Mouse (Mus musculus) embryo, embryonic 11.5 days (tissue): ENCODE results near the gene Trak2.
"Not testable (repeated sequence)": the region's sequence is repeated elsewhere in the genome, so short reads cannot be mapped to it uniquely, and the experiment has no call there.

Experiments
- DNase-seq: peaks from one replicate; pipeline ENCODE4 v3.0.0-alpha.2; 2012; ENCODE audit warnings: low read depth, low spot score

Trak2 gene

DNA sequence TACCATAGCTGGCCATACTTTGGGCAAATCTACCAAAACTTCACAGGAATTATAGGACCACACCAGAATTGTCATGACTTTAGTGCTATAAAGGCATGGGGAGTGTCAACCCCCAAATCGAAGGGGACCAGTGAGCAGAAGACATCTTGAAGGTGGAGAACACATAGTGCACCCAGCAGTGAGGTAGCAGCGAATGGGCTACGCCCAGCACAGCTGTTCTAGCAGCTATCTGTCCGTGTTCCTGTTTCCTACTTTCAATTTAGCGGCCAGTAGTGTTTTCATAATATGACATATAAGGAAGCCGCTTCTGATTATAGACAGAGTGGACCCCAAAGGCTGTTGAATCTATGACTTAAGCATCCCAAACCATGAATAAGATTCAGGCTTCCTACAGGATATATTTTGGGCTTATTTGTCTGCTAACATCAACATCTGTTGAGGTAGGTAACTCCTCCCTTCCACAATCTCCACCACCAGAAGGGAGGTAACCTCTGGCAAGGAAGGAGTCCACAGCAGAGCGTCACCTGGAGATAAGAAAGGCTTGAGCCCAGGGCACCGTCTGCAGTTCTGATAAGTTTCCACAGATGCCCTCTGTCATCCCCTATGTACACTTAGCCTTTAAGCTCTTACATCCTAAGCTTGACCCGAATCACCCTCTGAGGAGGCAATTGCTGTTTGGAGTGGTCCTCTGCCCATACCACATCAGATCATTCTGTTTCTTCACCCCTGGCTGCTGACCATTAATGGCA lies 19.4 kb downstream of the Trak2 start:
- no peak for DNase-seq

DNA sequence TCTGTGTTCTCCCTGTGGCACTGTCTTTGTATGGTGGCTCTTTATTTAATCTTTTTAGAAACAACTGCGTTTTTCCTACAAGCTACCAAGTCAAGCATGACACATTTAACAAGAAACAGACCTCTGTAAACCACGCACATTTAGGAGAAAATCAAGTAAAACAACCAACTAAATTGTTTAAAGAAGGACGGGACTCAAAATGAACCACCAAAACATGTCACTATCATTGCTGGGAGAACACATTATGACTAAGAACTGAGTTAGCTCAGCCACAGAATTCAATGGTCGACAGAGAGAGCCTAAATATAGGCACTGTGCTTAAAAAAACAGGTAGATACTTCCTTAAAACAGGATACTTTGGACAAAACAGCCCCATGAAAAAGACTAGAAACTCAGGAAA lies 20.2 kb downstream of the Trak2 start:
- DNase-seq, result no peak

- no peak for DNase-seq
These were observed 20.7 kb downstream of the Trak2 start for GRCm38 (mm10) chr1:58952526-58952925.

DNA sequence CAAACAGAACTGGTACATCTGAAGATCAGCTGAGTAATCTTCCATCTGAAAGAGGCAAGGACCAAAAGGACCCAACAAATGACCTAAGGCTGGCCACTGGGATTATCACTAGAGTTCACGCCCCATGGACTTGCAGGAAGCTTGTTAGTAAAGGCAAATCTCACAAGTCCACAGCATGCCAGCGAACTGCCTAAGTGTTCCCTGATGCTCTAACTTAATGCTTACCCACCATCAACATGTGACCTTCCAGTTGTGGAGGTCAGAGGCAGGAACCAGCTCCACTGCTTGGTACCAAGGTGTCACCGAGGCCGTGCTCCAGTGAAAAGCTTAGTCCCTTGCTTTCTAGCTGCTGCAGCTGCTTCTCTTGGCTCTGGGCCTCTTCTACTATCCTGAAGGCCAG lies 21.4 kb downstream of the Trak2 start:
- no peak for DNase-seq

- no peak for DNase-seq
These were observed 22.2 kb downstream of the Trak2 start for GRCm38 (mm10) chr1:58950899-58951648.

- no peak for DNase-seq
These were observed 23.6 kb downstream of the Trak2 start for GRCm38 (mm10) chr1:58949561-58950106.

GRCm38 (mm10) chr1:58946718-58947117 lies 26.5 kb downstream of the Trak2 start:
- no peak for DNase-seq

GRCm38 (mm10) chr1:58945960-58946670 lies 27.1 kb downstream of the Trak2 start:
- DNase-seq, result no peak

DNA sequence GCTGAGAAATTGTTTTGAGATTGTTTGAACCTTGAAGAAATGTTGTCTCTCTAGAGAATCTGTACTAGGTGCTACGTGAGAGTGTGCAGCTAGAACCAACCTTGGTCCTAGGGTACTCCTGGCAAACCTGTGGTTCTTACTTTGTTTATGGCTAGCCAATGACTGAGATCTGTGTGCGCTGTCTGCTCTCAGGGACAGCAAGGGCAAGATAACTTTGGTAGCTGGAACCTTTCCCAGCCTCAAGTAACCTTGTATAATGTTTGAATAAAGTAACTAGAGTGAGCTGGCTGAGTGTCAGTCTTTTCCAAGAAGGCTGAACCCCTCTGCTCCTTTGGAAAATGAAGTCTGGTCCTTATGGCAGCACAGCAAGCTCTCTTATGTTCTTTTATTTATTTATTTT lies 27.7 kb downstream of the Trak2 start:
- no peak for DNase-seq

DNA sequence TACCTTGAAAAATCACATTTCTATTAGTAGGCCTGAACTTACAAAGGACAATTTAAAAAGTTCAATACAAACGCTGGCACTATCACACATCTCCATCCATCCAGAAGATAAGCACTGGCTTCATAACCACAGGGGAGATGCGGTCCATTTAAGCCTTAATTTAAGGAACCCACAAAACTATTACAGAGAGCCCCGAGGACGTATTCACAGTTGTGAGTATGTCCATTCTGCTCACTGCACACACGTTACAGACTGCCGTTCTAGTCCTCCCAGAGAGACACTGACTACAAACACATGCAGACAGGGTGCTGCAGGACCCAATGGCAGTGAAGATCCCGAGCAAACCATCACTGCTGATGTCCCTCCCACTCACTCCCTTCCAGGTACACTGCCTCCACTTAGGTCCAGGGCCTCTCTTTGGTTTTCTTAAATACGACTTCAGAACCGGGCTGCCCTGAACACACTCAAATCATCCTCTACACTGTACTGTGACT lies 35.6 kb downstream of the Trak2 start:
- DNase-seq, result no peak

DNA sequence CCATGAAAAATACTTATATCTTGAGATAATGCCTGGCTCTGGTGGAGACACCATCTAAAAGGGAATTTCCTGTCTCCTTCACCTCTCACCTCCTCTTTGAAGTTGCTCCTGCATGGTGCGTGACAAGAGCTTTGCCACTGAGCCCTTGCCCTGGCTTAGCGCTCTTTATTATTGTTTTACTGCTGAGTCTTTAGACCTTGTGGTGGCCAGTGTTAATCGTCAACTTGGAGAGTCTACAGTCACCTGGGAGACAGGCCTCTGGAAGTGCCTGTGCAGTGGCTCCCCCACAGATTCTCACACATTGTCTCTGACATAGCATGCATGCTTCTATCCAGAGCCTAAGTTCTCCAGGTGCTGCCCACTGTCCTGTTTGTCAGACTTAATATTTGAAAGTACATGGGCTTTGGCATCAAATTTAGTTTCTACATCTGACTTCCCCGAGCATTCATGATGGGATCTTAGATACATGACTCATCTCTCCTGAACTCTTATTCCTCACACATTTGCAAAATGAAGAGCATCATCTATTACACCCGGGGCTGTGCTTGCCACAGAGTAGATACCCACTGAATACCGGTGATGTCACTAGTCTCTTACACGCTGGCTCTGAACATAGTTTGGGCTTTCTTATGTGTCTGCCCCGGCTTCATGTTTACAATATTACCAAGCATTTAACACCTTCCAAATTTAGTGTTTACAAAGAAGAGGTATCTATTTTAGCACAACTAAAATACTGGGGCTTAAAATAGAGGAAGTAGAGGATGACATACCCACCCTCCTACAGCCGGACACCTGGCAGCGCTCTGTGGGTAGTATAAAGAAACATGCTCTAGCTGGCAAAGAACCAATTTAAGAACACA lies 36.3 kb downstream of the Trak2 start:
- no peak for DNase-seq

- DNase-seq, result no peak
These were observed 46.6 kb downstream of the Trak2 start for GRCm38 (mm10) chr1:58926664-58927063.

- DNase-seq, result no peak
These were observed 55.7 kb downstream of the Trak2 start for GRCm38 (mm10) chr1:58917566-58917965.

- no peak for DNase-seq
These were observed 63.5 kb downstream of the Trak2 start for GRCm38 (mm10) chr1:58909636-58910272.

DNA sequence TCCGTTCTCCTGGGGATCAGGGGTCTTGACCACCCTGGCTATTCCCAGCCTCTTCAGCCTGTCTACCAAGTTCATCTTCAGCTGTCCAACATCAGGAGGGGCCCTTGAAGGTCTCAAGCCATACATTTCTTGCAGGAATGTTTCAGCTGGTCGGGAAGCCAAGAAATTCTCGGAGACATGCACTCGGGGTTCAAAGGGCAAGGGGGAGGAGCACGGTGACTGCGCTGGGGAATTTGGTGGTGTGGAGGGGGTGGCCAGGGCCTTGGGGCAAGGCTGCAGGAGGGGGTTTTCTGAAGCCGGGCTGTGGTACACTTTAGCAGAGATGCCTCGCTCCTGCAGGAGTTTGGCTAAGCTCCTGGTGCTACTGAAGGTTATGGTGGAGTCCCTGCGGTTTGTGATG lies 69.5 kb downstream of the Trak2 start:
- DNase-seq, result no peak

GRCm38 (mm10) chr1:58897561-58897960 lies 75.7 kb downstream of the Trak2 start:
- DNase-seq, result not testable (repeated sequence)

DNA sequence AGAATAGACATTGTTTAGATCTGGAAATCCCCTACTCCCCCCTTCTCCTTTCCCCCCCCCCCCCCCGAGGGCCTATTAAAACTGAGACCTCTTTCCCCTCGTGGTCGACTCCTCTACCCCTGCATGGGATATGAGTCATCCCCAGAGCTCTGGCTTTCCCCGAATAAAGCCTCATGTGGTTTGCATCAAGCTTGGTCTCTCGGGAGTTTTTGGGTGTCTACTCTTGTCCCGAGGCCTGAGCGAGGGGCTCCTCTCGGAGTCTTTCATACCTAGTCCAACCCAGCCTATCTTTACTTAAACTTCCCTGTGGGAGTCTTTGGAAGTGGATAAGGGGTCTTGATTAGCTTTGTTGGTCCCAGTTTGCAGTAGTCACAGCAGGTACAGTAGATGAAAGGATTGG lies 80.8 kb downstream of the Trak2 start:
- not testable (repeated sequence) for DNase-seq

- not testable (repeated sequence) for DNase-seq
These were observed 81.6 kb downstream of the Trak2 start for GRCm38 (mm10) chr1:58891481-58892170.

- DNase-seq, result not testable (repeated sequence)
These were observed 82.4 kb downstream of the Trak2 start for GRCm38 (mm10) chr1:58890697-58891290.
